Mouse (Mus musculus): Measurements from ENCODE around the gene Pskh1.
A peak's percentile ranks its signal among the peaks of the same experiment; 100 is the strongest.

The Pskh1 gene

DNA sequence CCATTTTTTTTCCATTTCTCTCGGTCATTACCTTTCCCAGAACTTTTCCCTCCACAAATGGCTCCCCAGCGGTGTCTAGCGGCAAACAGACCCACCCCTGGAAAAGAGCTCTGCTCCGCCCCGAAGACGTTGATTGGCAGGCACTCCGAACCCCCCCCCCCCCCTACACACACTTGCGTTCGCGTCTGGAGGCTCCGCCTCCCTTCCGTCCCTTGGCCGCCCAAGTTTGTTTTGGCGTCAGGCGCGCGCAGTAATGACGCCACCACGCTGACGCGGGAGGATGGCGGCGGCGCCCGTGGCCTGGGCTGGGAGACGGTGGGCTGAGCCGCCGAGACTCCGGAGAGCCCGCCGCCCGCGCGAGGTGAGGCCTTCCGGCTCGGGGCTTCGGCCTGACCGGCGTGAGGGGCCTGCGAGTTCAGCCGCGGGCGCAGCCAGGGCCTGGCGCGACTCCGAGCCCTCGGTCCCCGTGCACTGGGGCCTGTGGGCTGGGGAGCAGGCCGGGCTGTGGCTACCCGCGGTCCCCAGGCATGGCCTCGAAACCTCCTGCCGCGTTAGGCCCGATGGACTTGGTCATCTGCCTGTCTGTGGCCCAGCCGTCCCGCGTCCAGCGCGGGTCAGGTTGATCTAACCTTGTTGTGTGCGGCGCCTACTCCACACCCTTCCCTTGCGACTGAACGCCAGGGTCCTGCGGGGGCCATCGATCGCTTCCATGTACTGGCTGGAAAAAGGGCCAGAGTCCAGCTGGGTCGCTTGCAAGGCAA, at the start of gene Pskh1:
Gene Pskh1, plus strand, starts transcription at position 262 of the 761 bp plus-strand sequence.
- peak; percentile 87 for DNase-seq (ENCODE audit: low read depth, low spot score)

DNA sequence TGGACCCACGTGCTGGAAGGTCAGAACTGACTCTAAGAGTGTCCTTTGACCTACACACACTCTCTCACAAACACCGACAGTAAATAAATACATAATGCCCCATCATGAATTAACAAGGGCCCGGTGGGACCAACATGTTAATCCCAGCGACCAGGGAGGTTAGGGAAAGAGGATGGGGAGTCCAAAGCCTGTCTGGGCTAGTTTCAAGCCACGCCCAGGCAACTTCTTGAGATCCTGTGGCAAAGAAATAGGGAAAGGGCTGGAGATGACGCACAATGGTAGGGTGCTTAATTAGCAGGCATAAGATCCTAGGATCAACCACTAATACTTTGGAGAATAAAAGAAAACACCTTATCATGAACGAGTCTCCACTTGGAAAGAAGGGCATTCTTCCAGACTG, 49.6 kb upstream of the Pskh1 start:
- no peak for DNase-seq (ENCODE audit: low read depth, low spot score)

DNA sequence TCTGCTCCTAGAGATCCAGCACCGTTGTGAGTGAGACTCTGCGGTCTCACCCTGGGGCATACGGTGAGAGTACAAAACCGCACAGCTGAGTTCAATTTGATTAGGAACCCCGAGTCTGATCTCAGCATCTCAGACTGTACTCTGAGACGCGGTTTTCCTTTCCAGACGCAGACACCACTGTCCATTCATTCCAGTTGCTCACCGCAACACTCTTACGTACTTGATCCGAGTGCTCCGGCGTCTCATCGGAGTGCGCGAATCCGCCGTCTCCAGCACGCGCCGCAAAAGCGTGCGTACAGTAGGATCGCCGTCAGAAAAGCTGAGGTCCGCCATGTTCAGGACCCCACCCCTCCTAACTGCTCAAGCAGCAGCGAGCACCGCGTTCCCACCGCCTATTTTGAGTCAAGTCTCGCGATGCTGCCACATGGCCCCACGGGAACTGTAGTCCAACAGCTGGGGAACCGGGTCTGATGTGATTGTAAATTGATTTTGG, 48.5 kb upstream of the Pskh1 start:
- DNase-seq (ENCODE audit: low read depth, low spot score) = peak; percentile 89

DNA sequence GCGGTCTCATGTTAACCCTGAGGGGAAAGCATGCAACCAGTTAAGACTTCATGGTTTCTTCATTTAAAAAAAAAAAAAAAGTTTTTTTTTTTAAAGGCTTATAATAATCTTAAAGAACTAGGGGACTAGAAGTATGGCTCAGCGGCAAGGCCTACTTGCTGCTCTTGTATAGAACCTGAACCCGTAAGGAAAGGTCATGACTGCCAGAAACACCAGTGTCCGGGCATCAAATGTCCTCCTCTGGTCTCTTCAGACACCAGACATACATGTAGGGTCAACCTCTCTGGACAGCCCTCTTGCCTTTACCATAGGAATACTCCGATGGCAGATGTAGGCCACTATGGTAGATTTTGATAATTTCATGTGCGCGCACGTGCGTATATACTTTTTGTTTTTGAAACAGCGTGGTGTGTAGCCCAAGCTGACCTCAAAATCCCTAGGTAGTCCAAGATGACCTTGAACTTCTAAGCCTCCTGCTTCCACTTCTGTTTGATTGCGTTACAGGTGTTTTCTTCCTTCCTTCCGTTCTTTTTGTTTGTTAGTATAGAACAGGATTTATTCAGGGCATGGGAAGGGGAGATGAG, 48.0 kb upstream of the Pskh1 start:
- no peak for DNase-seq (ENCODE audit: low read depth, low spot score)

DNA sequence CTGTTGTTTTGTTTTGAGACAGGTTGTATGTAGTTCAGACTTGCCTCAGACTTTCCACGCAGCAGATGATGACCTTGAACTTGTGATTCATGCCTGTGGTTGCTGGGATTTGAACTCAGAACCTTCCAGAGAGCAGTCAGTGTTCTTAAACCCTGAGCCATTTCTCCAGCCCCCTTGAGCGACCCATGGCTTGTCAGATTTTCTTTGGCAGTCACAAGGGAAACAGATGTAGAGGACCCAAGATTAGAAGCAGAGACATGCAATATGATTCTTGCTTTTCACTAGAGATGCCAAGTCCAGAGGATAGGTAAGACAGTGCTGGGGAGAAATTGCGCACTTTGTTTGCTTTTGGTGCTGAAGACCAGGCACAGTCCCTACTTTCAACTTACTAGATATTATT, 47.1 kb upstream of the Pskh1 start, which contains the start of gene Cenpt:
Gene Cenpt, minus strand, starts transcription at position 101 of the 400 bp plus-strand sequence.
- no peak for DNase-seq (ENCODE audit: low read depth, low spot score)

DNA sequence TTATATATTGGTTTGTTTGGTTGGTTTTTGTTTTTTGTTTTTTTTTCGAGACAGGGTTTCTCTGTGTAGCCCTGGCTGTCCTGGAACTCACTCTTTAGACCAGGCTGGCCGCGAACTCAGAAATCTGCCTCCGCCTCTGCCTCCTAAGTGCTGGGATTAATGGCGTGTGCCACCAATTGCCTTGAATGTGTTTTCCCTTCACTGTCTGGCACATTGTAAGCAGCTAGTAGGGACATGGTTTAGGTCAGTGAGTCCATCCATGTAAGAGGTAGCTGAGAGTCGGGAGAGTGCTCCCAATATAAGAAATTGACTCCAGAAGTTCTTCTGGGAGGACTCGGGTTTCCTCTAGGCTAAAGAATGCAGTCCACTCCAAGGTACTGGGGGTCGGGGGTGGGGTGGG, 45.9 kb upstream of the Pskh1 start:
- DNase-seq (ENCODE audit: low read depth, low spot score) = no peak

DNA sequence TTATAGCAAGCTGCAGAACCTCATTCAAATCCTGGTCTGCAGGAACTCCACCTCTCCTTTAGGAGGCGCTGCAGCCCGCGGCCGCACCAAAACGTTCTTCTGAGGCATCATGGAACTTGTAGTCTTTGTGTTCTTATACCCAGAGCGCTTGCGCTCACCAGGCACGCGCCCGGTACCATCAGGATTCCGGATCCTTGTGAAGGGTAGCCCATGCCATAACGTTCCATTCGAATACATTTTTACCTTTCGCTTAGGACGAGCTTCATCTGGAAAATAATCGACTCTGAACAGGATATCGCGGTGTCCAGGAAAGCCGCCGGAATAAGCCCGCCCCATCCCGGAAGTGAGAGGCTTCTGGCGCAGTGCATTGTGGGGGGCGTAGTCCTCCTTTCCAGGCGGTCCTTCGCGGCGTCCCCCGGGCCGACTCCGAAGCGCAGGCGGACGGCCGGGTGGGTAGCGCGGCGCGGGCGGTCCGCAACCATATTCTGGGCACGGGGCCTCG, 45.5 kb upstream of the Pskh1 start, which contains the start of gene Thap11:
Gene Thap11, plus strand, starts transcription at position 418 of the 502 bp plus-strand sequence.
- peak; percentile 89 for DNase-seq (ENCODE audit: low read depth, low spot score)

DNA sequence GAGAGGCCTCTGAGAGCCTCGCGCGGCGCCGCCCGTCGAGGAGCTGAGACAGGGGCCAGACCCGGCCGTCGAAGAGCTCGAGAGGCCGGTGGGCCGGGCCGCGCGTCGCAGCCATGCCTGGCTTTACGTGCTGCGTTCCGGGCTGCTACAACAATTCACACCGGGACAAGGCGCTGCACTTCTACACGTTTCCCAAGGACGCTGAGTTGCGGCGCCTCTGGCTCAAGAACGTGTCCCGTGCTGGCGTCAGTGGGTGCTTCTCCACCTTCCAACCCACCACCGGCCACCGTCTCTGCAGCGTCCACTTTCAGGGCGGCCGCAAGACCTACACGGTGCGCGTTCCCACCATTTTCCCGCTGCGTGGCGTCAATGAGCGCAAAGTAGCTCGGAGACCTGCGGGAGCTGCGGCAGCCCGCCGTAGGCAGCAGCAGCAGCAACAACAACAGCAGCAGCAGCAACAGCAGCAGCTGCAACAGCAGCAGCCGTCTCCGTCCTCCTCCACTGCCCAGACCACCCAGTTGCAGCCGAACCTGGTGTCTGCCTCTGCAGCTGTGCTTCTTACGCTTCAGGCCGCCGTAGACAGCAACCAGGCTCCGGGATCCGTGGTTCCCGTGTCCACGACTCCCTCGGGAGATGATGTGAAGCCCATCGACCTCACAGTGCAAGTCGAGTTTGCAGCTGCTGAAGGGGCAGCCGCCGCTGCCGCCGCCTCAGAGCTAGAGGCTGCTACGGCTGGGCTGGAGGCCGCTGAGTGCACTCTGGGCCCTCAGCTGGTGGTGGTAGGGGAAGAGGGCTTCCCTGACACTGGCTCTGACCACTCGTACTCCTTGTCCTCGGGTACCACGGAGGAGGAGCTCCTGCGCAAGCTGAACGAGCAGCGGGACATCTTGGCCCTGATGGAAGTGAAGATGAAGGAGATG, 44.7 kb upstream of the Pskh1 start:
- no peak for DNase-seq (ENCODE audit: low read depth, low spot score)

DNA sequence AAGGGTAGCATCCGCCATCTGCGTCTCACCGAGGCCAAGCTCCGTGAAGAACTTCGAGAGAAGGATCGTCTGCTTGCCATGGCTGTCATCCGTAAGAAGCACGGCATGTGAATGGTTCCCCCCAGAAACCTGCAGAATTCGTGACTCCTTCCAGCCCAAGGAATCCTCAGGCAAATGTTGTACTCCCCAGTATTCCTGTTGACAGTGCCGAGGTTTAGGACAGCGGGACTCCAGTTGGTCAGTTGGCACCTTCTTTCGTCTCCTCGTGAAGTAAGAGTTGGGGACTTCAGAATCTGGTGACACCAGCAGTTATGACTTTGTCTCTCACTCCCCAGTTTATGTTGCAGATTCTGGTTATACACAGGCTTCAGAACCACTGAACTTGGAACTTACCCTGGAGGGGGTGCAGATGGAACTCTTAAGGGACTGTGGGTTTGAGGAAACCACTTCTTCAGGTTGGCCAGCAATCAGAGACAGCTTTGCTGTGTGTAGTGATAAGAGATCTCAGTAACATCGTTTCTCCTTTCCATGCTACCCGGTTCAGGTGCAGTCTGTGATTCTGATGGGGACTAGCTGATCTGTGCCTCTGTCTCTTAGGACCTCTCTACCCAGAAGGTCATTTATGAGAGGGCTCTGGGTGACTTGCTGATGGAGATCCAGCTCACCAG, 43.9 kb upstream of the Pskh1 start:
- no peak for DNase-seq (ENCODE audit: low read depth, low spot score)

DNA sequence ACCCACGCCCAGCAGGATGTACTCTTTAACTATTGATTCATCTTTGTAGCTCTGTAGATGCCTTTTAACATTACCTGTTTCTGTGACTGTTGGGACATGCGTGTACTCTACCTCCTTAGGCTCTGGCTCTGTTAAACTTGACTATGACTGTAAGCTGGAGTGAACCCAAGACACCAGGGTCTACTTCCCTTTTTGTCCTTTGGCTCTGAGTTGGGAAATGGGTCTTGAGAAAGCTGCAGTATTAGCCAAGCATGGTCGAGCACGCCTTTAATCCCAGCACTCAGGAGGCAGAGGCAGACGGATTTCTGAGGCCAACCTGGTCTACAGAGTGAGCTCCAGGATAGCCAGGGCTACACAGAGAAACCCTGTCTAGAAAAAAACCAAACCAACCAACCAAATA, 41.7 kb upstream of the Pskh1 start:
- DNase-seq (ENCODE audit: low read depth, low spot score) = no peak

DNA sequence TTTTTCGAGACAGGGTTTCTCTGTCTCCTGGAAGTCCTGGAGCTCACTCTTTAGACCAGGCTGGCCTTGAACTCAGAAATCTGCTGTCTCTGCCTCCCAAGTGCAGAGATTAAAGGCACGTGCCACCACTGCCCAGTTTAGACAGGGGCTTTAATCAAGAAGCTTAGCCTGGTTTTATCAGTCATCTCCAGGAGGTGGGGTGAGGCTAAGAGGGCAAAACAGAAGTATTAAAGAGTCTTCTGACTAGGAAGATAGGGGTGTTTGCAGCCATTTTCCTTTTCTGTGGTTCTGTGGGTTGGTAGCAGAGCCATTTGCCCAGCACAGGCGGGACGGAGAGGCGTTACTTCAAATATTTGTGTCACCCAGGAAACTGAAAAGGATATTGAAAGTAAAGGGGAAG, 40.9 kb upstream of the Pskh1 start:
- DNase-seq (ENCODE audit: low read depth, low spot score) = no peak

DNA sequence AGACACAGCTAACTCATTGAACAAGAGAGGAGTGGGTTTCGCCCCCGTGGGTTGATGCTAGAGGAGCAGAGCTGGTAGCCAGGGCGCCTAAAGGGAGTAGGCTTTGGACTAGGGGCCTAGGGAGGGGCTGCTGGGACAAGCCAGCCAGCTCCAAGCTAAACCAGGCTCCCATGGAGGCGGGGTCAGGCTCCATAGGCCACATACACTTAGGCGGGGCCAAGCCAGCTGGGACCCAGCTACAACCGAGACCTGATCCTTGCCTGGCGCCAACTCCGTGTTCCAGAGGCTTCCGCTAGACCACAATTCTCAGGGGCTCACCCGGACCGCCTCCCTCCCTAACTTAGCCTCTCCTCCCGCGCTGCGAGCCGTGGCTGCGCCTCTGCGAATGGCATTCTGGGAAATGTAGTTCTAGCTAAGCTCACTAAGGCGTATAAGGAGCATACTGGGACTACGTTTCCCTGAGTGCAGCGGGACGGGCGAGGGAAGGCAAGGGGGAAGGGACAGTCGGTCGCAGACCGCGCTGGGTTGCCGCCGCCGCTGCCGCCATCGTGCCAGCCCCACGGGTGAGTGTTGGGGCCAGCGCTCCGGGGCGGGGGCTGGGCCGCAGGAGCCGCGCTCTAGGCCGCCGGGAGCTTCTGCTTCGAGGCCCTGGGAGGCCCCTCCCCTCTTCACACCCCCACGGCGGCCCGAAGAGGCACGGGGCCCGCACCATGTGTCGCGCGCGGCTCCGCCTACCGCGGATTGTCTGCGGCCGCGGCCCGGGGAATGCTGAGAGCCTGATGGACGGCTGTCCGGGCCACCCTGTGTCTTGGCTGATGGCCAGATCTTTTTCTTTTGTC, 39.9 kb upstream of the Pskh1 start, which contains the start of gene Nutf2:
Gene Nutf2, plus strand, starts transcription at position 438 of the 839 bp plus-strand sequence.
- DNase-seq (ENCODE audit: low read depth, low spot score) = peak; percentile 98

DNA sequence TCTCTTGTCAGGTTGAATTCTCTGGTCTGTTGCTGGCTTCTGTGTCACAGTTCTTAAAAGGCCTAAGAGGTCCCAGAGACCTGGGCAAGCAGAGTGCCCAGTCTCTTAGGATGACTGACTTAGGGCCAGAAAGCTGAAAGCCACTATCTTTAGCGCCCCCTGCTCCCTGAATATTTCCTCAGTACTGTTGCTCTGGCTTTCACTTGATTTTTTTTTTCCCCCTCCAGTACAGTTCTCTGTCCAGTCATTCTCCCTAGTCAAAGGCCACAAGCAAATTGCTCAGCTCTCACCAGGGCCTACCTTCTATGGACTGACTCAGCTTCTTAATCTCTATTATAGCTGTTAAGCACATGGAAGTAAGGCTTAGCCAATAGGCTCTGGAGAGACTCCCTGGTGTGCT, 38.3 kb upstream of the Pskh1 start:
- DNase-seq (ENCODE audit: low read depth, low spot score) = no peak

DNA sequence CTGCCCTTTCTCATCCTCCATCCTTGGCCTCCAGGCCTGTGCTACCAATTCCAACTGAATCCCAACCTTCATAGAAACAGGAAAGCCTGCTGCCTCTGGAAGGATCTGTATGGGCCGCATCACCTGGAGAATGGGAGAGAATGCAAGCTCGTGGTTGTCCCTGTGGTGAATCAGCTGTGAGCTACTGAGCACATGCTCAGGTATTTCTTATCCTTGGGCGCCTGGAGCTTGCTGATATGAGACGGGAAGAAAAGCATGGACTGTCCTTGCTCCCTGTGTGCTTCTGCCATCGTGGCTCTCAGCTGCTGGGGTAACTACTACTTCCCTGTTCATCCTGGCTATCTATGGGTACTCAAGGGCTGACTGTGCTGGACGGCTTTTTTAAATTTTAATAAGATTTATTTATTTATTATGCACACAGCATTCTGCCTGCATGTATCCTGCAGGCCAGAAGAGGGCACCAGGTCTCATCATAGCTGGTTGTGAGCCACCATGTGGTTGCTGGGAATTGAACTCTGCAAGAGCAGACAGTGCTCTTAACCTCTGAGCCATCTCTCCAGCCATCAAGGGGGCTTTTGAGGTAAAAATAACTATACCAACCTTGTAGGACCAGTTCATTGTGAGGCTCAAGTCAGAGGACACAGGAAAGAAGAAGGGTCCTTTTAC, 33.7 kb upstream of the Pskh1 start:
- DNase-seq (ENCODE audit: low read depth, low spot score) = no peak

DNA sequence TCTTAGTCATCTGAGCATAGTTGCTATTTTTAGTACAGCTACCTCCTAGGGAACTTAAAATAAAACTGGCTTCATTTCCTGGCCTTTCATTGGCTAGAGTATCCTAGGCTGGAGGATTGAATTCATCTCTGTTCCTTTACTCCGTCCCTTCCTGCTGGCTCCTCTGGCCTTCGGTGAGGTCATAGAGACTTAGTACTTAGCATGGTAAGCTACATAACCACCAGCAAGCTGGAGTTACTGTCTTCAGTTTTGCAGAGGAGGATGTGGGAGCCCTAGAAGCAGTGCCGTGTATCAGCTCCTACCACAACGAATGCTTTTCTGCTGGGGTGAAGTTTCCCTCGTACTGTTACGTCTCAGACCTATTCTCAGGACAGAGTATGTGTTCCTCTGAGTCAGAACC, 25.9 kb upstream of the Pskh1 start:
- peak; percentile 78 for DNase-seq (ENCODE audit: low read depth, low spot score)

DNA sequence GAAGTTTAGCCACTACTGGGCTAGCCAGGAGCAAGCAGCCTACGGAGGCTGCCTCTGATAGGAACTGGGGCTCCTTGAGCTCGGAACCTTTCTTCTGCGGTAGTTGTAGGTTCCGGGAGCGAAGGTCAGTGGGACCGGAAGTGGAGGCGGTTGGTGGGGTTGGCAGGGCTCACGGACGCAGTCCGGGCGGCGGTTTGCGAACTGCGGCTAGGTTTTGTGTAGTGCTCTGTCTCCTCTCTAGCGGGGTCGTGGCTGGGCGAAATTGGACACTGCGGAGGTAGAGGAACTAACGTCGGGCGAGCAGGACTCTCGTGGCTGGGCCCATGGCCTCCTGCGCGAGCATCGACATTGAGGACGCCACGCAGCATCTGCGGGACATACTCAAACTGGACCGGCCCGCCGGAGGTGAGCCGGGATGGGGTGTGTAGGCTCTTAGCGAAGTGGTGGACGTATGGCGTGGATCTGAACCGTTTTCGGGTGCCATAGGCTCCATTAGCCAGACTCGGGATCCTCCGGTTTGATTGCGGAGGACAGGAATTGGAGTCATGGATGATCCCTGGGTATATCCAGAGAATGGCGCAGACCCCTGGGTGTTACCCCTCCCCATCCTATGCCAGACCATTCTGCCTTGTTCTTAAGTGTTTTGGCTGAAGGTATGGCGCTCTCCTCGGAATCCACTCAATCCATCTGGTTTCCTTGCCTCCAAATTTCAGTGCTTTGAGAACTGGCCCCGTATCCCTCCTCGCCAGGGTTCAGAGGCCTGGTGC, 19.3 kb upstream of the Pskh1 start, which contains the start of gene Edc4:
Gene Edc4, plus strand, starts transcription at position 128 of the 767 bp plus-strand sequence.
- DNase-seq (ENCODE audit: low read depth, low spot score) = no peak

DNA sequence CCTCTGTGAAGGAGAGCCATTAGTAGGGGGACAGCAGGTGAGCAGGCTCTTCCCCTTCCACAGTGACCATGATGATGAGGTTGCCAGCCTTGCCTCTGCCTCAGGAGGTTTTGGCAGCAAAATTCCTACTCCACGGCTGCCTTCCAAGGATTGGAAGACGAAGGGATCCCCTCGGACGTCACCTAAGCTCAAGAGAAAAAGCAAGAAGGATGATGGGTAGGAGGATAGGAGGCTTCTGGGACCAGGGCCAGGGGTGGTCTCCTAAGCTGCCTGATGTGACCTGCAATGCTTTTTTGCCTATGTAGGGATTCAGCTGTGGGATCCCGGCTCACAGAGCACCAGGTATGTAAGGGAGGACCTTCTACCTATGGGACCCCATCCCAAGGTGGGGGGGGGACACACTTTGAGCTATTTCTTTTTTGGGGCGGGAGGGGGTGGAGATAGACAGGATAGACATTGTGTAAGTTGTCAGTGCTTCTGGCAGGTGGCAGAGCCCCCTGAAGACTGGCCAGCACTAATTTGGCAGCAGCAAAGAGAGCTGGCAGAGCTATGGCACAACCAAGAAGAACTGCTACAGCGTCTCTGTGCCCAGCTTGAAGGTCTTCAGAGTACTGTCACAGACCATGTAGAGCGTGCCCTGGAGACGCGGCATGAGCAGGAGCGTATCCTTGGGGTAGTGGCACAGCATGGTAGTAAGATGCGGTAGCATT, 10.3 kb upstream of the Pskh1 start:
- DNase-seq (ENCODE audit: low read depth, low spot score) = no peak

DNA sequence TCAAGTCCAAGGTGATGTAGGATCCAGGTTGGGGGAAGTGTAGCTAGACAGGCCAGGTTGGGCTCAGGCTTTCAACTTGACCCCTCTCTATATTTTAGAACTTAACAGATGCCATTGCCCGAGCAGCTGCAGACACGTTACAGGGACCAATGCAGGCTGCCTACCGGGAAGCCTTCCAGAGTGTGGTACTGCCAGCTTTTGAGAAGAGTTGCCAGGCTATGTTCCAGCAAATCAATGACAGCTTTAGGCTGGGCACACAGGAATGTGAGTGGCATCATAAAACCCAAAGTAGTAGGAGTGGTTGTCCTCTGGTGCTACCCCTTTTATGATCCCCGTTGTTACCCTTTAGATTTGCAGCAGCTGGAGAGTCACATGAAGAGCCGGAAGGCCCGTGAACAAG, 9.4 kb upstream of the Pskh1 start:
- no peak for DNase-seq (ENCODE audit: low read depth, low spot score)

All from telencephalon, adult 2 months (tissue).